Mouse (Mus musculus): ENCODE data around the gene Gm30083. TPM values are rescaled to one million over a fixed set of nuclear protein-coding genes. Genes with fewer than 3 reads are reported as not detected.

Gene Gm30083
- total and polyA plus RNA-seq, 3 experiments: not detected

- H3K9ac ChIP-seq (ENCODE audit: control insufficient read depth, low read depth, low read length, poor library complexity, severe bottlenecking): no peak overlapping the region
- no peaks in the 10 kb centered on the region for H3K27me3 ChIP-seq (ENCODE audit: control insufficient read depth in 1 of 2, insufficient read depth in 2 of 2, low read length in 2 of 2)
- no peak for DNase-seq (ENCODE audit: low read depth, low spot score)
- no peaks in the 10 kb centered on the region for H3K79me2 ChIP-seq (ENCODE audit: control insufficient read depth, insufficient read depth, low read length, poor library complexity)
- no peaks in the 10 kb centered on the region for H3K9me3 ChIP-seq (replicated peaks; ENCODE audit: insufficient read depth, low read length)
- H3K36me3 ChIP-seq (ENCODE audit: control insufficient read depth in 1 of 2, insufficient read depth in 2 of 2, low read length in 2 of 2): no peaks in the 10 kb centered on the region
- no peaks in the 10 kb centered on the region for H3K4me1 ChIP-seq (ENCODE audit: control insufficient read depth in 1 of 2, insufficient read depth in 2 of 2, low read length in 2 of 2)
- no peak overlapping the region for H3K4me3 ChIP-seq (ENCODE audit: control insufficient read depth in 1 of 2, insufficient read depth in 1 of 2, low read depth in 2 of 2, low read length in 2 of 2)
- no peak for TF ChIP-seq MEF2A (IDR thresholded peaks at IDR 0.05; ENCODE audit: extremely low read depth, insufficient replicate concordance, low read depth, low read length, poor library complexity, severe bottlenecking)
- TF ChIP-seq ELF1 (IDR thresholded peaks at IDR 0.05; ENCODE audit: low read depth, low read length): no peak
- TF ChIP-seq TBP (IDR thresholded peaks at IDR 0.05; ENCODE audit: low read depth, low read length): no peak
- TF ChIP-seq GATA1 (IDR thresholded peaks at IDR 0.05; ENCODE audit: low read depth, low read length): no peak
- TF ChIP-seq MAZ (IDR thresholded peaks at IDR 0.05; ENCODE audit: low read depth, low read length): no peak
- no peak for TF ChIP-seq KAT2A (conservative IDR thresholded peaks at IDR 0.05; ENCODE audit: low read depth, low read length)
- TF ChIP-seq MAX (IDR thresholded peaks at IDR 0.05; ENCODE audit: low read length): no peak
- TF ChIP-seq UBTF (IDR thresholded peaks at IDR 0.05; ENCODE audit: borderline replicate concordance, insufficient read depth, low read depth, low read length): no peak
- TF ChIP-seq MYC (IDR thresholded peaks at IDR 0.05; ENCODE audit: low read depth, low read length): no peak
- no peak for TF ChIP-seq RCOR1 (IDR thresholded peaks at IDR 0.05; ENCODE audit: low read depth, low read length)
- no peak for TF ChIP-seq MXI1 (IDR thresholded peaks at IDR 0.05; ENCODE audit: low read depth, low read length)
- no peak for TF ChIP-seq BHLHE40 (IDR thresholded peaks at IDR 0.05; ENCODE audit: borderline replicate concordance, low read depth, low read length)
- no peak for TF ChIP-seq NRF1 (IDR thresholded peaks at IDR 0.05; ENCODE audit: insufficient read depth, low read depth, low read length, poor library complexity, severe bottlenecking)
- no peak for TF ChIP-seq POLR2AphosphoS5 (IDR thresholded peaks at IDR 0.05; ENCODE audit: borderline replicate concordance, low read depth, low read length)
- no peak for TF ChIP-seq SMC3 (IDR thresholded peaks at IDR 0.05; ENCODE audit: low read depth, low read length)
- no peak overlapping the region for H3K27ac ChIP-seq (ENCODE audit: control insufficient read depth, low read depth, low read length)
Observed at GRCm38 (mm10) chr14:33997427-33997826, 17.6 kb downstream of the Gm30083 start.

GRCm38 (mm10) chr14:33993521-33994289 lies 21.3 kb downstream of the Gm30083 start:
- no peak for DNase-seq (ENCODE audit: low read depth, low spot score)
- Histone ChIP-seq H3K27me3 (ENCODE audit: control insufficient read depth in 1 of 2, insufficient read depth in 2 of 2, low read length in 2 of 2) (no peaks in the 10 kb centered on the region), H3K4me3 (ENCODE audit: control insufficient read depth in 1 of 2, insufficient read depth in 1 of 2, low read depth in 2 of 2, low read length in 2 of 2) (no peak overlapping the region), H3K9ac (ENCODE audit: control insufficient read depth, low read depth, low read length, poor library complexity, severe bottlenecking) (no peak overlapping the region), H3K36me3 (ENCODE audit: control insufficient read depth in 1 of 2, insufficient read depth in 2 of 2, low read length in 2 of 2) (no peaks in the 10 kb centered on the region), H3K79me2 (ENCODE audit: control insufficient read depth, insufficient read depth, low read length, poor library complexity) (no peaks in the 10 kb centered on the region), H3K9me3 (replicated peaks; ENCODE audit: insufficient read depth, low read length) (no peaks in the 10 kb centered on the region), H3K27ac (ENCODE audit: control insufficient read depth, low read depth, low read length) (no peak overlapping the region), H3K4me1 (ENCODE audit: control insufficient read depth in 1 of 2, insufficient read depth in 2 of 2, low read length in 2 of 2) (no peaks in the 10 kb centered on the region)
- no peak for TF ChIP-seq ELF1 (IDR thresholded peaks at IDR 0.05; ENCODE audit: low read depth, low read length)
- TF ChIP-seq E2F4 (IDR thresholded peaks at IDR 0.05; ENCODE audit: borderline replicate concordance, low read depth, low read length): no peak
- TF ChIP-seq NRF1 (IDR thresholded peaks at IDR 0.05; ENCODE audit: insufficient read depth, low read depth, low read length, poor library complexity, severe bottlenecking): no peak
- TF ChIP-seq MAFK (IDR thresholded peaks at IDR 0.05; ENCODE audit: borderline replicate concordance, low read depth, low read length): no peak
- no peak for TF ChIP-seq SMC3 (IDR thresholded peaks at IDR 0.05; ENCODE audit: low read depth, low read length)
- no peak for TF ChIP-seq MAX (IDR thresholded peaks at IDR 0.05; ENCODE audit: low read length)
- no peak for TF ChIP-seq KAT2A (conservative IDR thresholded peaks at IDR 0.05; ENCODE audit: low read depth, low read length)
- TF ChIP-seq CHD1 (IDR thresholded peaks at IDR 0.05; ENCODE audit: low read depth, low read length): no peak
- no peak for TF ChIP-seq SIN3A (IDR thresholded peaks at IDR 0.05; ENCODE audit: low read length)
- TF ChIP-seq NELFE (IDR thresholded peaks at IDR 0.05; ENCODE audit: low read depth, low read length): no peak
- TF ChIP-seq ZNF384 (IDR thresholded peaks at IDR 0.05; ENCODE audit: low read depth, low read length): no peak
